ENCODE assay signal across 17 mouse cellular contexts in genomic region chr16:13207649-13208048, GRCm38 (mm10). TPM values are rescaled to one million over a fixed set of nuclear protein-coding genes. Genes with fewer than 3 reads are reported as not detected.
DNase-seq lines count a peak whose midpoint lies in the region; ATAC-seq and TF ChIP-seq lines count a peak whose summit lies in the region.
"Had no signal": no experiment of that assay in that cellular context is flagged by ENCODE, and none has a peak within 500 bp of the region (broad histone marks: within the 10 kb centered on the region; RNA-seq: fewer than 3 reads in every experiment).

No protein-coding gene starts in this region.

- no peak for TF ChIP-seq POLR2A in olfactory bulb, adult 2 months (IDR thresholded peaks at IDR 0.05; ENCODE audit: insufficient read depth, low read depth, low read length)

- peak; percentile 34 for TF ChIP-seq CTCF in layer of hippocampus, adult 2 months (conservative IDR thresholded peaks at IDR 0.05)
- no peak for TF ChIP-seq CTCF in olfactory bulb, adult 2 months (IDR thresholded peaks at IDR 0.05; ENCODE audit: insufficient read depth, low read depth, low read length)

- peaks cover 13% of the 10 kb centered on the region for H3K4me1 ChIP-seq in olfactory bulb, adult 2 months (ENCODE audit: control insufficient read depth, insufficient read depth, low read length)
- peaks cover 20% of the 10 kb centered on the region for H3K4me1 ChIP-seq in midbrain, embryonic 10.5 days
- H3K4me1 ChIP-seq: heart, embryonic 12.5 days had no signal

- H3K27ac ChIP-seq in layer of hippocampus, adult 2 months, result peak overlapping the region; percentile 61; the same call in 1 of the 2 replicates
- H3K27ac ChIP-seq in olfactory bulb, adult 2 months (ENCODE audit: insufficient read depth, low read depth, low read length), result peak overlapping the region; percentile 84
- H3K27ac ChIP-seq in midbrain, embryonic 10.5 days (replicated peaks), result no peak overlapping the region
- H3K27ac ChIP-seq: embryonic facial prominence, embryonic 13.5 days; forebrain, embryonic 10.5 days; macrophage had no signal

- no peak for DNase-seq in frontal cortex, postnatal 14 days (ENCODE audit: low spot score in 2 of 2)
- DNase-seq in layer of hippocampus, adult 2 months (ENCODE audit: low spot score in 2 of 2), result peak; percentile 35 to 57
- no peak for DNase-seq in layer of hippocampus, adult 11-12 months (ENCODE audit: low spot score)
- DNase-seq in right cerebral cortex, adult 2 months (ENCODE audit: low spot score in 2 of 2), result peak; percentile 45 to 61
- no peak for DNase-seq in right cerebral cortex, postnatal 4 days
- DNase-seq in midbrain, embryonic 10.5 days (ENCODE audit: low spot score), result no peak
- DNase-seq: cerebellum, postnatal 10 days; gastrocnemius, postnatal 14 days; liver; lung, adult 2 months had no signal

- ATAC-seq in frontal cortex, adult (ENCODE audit: low TSS enrichment), result peak; percentile 83
- ATAC-seq: intestine, embryonic 16.5 days had no signal

- no peaks in the 10 kb centered on the region for H3K36me3 ChIP-seq in midbrain, embryonic 10.5 days
- H3K36me3 ChIP-seq: embryonic facial prominence, embryonic 13.5 days; forebrain, embryonic 10.5 days; heart, embryonic 12.5 days had no signal

- 26% methylated on average over 5 of the region's 5 CpGs for WGBS in olfactory bulb, adult 2 months
- 63% methylated on average over 5 of the region's 5 CpGs for whole genome bisulfite sequencing in midbrain, embryonic 10.5 days

- no peaks in the 10 kb centered on the region for H3K9me3 ChIP-seq in midbrain, embryonic 10.5 days (replicated peaks)
- H3K9me3 ChIP-seq: embryonic facial prominence, embryonic 13.5 days; forebrain, embryonic 10.5 days; heart, embryonic 12.5 days had no signal

- H3K4me3 ChIP-seq in layer of hippocampus, adult 2 months, result no peak overlapping the region
- H3K4me3 ChIP-seq in olfactory bulb, adult 2 months (ENCODE audit: insufficient read depth, low read depth, low read length), result no peak overlapping the region
- no peak overlapping the region for H3K4me3 ChIP-seq in midbrain, embryonic 10.5 days
- H3K4me3 ChIP-seq: embryonic facial prominence, embryonic 13.5 days; forebrain, embryonic 10.5 days; heart, embryonic 12.5 days had no signal

- no peaks in the 10 kb centered on the region for H3K27me3 ChIP-seq in midbrain, embryonic 10.5 days (ENCODE audit: low read depth, poor library complexity, severe bottlenecking)
- H3K27me3 ChIP-seq: embryonic facial prominence, embryonic 13.5 days; heart, embryonic 12.5 days had no signal

RNA-seq across cellular contexts. Expression of gene Mrtfb, which starts 48.6 kb away (rescaled TPM):
- 100 to 1,000 TPM; 173 to 185 TPM for total RNA-seq in layer of hippocampus, adult 2 months (2021)
- polyA plus RNA-seq in olfactory bulb, adult 2 months (2012; ENCODE audit: insufficient read depth, insufficient read length, low replicate concordance, missing spikeins), result 36.5 TPM in 1 of 2 replicates, not detected in the other
- polyA plus RNA-seq in midbrain, embryonic 10.5 days (2016; fragmentation: Nextera tagmentation; extraction: Ambion mirVana), result 14.9 and 17.2 TPM in 2 replicates

Comparison
In these comparisons a context has a peak if more than half of its experiments do, and no peak if none do; other contexts are left out.
1. DNase-seq: peak in layer of hippocampus, adult 2 months (2 of 2) and right cerebral cortex, adult 2 months (2 of 2); none in frontal cortex, postnatal 14 days (0 of 2), layer of hippocampus, adult 11-12 months (single experiment), right cerebral cortex, postnatal 4 days (single experiment) and midbrain, embryonic 10.5 days (single experiment).